Mouse (Mus musculus) testis, adult 2 months (tissue): ENCODE measurements around the gene Chmp6.

Experiments used
- CTCF ChIP-seq: fragments of 200-500 bp; IDR thresholded peaks from 2 replicates; pipeline ENCODE4 v1.5.1; 2012; ENCODE audit warnings: low read depth, mild to moderate bottlenecking, inconsistent platforms, low read length, moderate library complexity; ENCODE audit not compliant: control insufficient read depth, insufficient read depth, insufficient replicate concordance
- POLR2A ChIP-seq: fragments of 200-500 bp; IDR thresholded peaks from 2 replicates; pipeline ENCODE4 v1.6.1; 2012; ENCODE audit warnings: low read depth, mild to moderate bottlenecking, inconsistent platforms, low read length, moderate library complexity; ENCODE audit not compliant: control insufficient read depth

DNA sequence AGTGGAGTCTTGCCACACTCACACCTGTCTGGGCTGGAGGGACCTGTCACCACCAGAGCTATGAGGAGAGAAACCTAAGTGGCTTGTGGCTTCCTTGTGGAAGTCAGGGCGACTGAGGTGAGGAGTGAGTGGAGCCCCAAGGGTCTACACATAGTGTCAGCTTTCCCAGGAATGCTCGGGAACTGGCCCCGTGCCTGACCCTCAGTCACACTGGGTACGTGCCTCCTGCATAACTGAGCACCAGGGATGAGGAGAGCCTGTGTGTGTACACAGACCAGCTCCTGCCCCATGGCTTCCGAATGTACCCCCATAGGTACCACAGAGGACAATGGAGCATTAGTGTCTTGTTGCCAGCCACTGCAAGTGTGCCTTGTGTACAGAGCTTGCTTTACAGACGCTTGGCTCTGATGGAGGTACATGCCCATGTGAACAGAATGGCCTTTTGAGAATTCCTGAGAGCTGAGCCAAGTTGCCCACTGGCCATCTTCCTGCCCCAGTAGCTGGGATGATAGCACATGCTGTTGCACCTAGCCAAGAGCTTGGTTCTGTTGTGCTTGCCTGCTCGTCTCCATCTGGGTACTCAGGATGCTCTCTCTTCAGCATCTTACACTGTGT is 21.5 kb upstream of the Chmp6 start:
- TF ChIP-seq CTCF (no peak), POLR2A (no peak)
